Mouse (Mus musculus): ENCODE measurements around the gene Ap2b1.
"Not testable (repeated sequence)": the region's sequence is repeated elsewhere in the genome, so short reads cannot be mapped to it uniquely, and the experiment has no call there.

Gene Ap2b1

DNA sequence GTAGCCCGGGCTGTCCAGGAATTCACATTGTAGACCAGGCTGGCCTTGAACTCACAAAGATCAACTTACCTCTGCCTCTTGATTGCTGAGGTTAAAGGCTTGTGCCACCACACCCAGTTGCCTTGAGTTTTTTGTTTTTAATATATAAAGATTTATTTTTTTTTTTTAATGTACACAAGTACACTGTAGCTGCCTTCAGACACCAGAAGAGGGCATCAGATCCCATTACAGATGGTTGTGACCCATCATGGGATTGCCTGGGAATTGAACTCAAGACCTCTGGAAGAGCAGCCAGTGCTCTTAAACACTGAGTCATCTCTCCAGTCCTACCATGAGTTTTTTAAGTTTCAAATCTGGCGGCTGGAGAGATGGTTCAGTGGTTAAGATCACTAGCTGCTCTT, 2.6 kb downstream of the Ap2b1 start:
- DNase-seq (ENCODE audit: low read depth), result no peak

GRCm38 (mm10) chr11:83302124-83302523, 3.3 kb downstream of the Ap2b1 start:
- DNase-seq (ENCODE audit: low read depth), result no peak

DNA sequence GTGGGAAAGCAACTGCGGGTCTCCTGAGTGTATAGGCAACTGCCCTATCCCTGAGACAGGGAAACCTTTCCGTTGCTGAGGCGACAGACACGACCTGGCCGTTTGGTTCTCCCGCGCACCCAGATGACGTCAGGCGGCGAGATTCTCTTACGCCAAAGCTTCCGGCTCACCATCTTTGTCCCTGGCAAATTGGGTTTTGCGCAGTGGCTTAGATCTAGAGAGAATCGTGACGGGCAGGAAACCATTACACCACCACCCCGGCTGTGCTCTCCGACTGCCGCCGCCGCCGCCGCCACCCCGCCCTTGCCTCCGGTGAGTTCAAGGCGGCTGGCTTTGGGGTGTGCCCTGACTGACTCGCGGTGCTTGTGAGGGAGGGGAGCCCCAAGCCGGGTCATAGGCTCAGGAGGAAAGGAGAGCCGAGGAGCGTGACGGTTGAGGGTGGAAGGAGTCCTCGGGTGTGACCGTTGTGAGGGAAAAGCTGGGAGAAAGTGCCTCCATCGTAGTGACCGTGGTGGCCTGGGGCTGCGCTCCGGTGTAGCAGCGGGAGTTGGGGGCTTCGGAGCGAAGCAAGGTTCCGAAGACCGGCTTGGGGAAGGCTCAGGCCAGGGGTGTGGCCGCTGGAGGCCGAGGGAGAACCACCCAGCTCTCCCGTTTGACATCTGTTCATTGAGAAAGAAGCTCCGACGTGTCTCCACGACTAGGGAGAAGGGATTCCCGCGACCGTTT, 3.9 kb downstream of the Ap2b1 start, which contains the start of gene Pex12:
Gene Pex12 (minus strand): TSS at position 61 of the 726 bp plus-strand sequence.
- DNase-seq (ENCODE audit: low read depth), result peak; percentile 99

- no peak for DNase-seq (ENCODE audit: low read depth)
Measured at GRCm38 (mm10) chr11:83303751-83304150, 4.9 kb downstream of the Ap2b1 start.

DNA sequence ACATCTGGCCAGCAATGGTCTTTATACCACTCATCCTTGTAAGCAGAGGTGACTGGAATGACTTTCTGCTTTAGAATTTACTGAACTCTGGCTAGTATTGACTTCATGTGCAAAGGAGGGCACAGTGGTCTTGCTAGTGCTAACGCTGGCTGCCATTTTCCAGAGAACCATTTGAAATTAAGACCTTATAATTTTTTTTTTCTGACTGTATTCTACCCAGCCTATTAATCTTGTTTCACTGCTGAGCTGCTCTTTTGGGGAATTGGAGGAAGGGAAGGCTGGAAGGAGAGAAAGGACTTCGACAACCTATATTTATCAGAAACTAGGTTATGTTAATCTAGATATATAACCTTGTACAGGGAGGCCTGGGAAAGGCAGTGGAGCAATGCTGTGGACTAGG, 5.7 kb downstream of the Ap2b1 start:
- no peak for DNase-seq (ENCODE audit: low read depth)

DNA sequence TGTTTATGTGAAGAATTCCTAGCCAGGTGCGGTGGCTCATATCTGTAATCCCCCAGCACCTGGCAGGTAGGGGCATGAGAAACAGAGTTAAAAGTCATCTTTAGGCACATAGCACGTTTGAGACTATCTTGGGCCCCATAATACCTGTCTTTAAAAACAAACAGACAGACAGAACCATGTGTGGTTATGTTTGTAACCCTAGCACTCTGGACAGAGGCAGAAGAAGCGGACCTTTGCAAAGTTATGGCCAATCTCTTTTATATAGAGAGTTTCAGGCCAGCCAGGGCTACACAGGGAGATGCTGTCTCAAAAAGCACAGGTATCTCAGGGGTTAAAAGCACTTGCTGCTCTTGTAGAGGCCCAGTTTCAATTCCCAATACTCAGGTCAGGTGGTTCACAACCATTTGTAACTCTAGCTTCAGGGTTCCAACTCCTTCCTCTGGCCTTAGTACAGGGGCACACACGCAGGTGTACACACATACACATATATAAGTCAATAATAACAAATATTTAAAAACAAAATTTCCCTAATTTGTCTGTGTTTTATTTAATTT, 8.0 kb downstream of the Ap2b1 start:
- no peak for DNase-seq (ENCODE audit: low read depth)

GRCm38 (mm10) chr11:83312471-83312870, 13.6 kb downstream of the Ap2b1 start:
- DNase-seq (ENCODE audit: low read depth), result no peak

DNA sequence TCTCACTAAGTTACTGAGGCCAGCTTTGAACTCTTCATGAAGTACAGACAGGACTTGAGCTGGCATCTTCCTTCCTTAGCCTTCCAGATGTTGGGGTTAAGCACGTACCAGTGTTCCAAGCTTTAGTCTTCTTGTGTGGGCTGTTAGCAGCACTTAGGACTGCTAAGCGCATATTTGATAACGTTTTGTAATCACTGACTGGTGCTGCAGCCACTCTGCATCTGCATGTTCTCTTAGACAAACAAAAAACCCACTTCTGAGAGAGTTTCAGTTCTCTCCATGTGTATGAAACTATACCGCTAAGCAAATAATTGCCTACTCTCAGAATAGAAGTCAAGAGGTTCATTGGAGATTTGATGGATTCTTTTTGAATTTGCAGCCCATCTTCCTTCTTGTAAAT, 20.2 kb downstream of the Ap2b1 start:
- no peak for DNase-seq (ENCODE audit: low read depth)

- not testable (repeated sequence) for DNase-seq (ENCODE audit: low read depth)
Measured at GRCm38 (mm10) chr11:83326692-83327091, 27.9 kb downstream of the Ap2b1 start.

GRCm38 (mm10) chr11:83327427-83327826, 28.6 kb downstream of the Ap2b1 start:
- peak; percentile 70 for DNase-seq (ENCODE audit: low read depth)

GRCm38 (mm10) chr11:83335826-83336225, 37.0 kb downstream of the Ap2b1 start:
- DNase-seq (ENCODE audit: low read depth), result no peak

- DNase-seq (ENCODE audit: low read depth), result no peak
Measured at GRCm38 (mm10) chr11:83339705-83340104, 40.9 kb downstream of the Ap2b1 start.

GRCm38 (mm10) chr11:83341716-83342245, 43.0 kb downstream of the Ap2b1 start:
- no peak for DNase-seq (ENCODE audit: low read depth)

GRCm38 (mm10) chr11:83355428-83355827, 56.6 kb downstream of the Ap2b1 start:
- no peak for DNase-seq (ENCODE audit: low read depth)

GRCm38 (mm10) chr11:83357421-83357820, 58.6 kb downstream of the Ap2b1 start:
- DNase-seq (ENCODE audit: low read depth), result peak; percentile 38

DNA sequence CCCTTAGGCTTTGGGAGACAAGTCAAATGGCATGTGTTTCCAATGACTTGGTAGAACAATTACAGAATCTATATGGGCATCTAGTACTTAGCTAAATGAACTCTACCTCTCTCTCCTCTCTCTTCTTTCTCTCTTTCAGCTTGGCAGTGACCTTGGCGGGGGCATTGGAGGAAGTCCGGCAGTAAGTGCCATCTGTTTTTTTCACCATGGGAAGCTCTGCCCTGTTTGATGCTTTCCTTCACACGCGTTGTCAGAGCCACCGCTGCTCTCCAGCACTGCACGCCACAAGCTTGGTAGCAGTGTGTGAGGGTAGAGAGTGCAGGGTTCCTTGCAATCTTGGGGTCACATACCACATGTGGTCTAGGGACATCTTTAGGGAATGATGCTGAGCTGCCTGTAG, 65.8 kb downstream of the Ap2b1 start:
- no peak for DNase-seq (ENCODE audit: low read depth)

GRCm38 (mm10) chr11:83371267-83371666, 72.4 kb downstream of the Ap2b1 start:
- no peak for DNase-seq (ENCODE audit: low read depth)

- DNase-seq (ENCODE audit: low read depth), result no peak
Measured at GRCm38 (mm10) chr11:83379745-83380341, 81.0 kb downstream of the Ap2b1 start.

DNA sequence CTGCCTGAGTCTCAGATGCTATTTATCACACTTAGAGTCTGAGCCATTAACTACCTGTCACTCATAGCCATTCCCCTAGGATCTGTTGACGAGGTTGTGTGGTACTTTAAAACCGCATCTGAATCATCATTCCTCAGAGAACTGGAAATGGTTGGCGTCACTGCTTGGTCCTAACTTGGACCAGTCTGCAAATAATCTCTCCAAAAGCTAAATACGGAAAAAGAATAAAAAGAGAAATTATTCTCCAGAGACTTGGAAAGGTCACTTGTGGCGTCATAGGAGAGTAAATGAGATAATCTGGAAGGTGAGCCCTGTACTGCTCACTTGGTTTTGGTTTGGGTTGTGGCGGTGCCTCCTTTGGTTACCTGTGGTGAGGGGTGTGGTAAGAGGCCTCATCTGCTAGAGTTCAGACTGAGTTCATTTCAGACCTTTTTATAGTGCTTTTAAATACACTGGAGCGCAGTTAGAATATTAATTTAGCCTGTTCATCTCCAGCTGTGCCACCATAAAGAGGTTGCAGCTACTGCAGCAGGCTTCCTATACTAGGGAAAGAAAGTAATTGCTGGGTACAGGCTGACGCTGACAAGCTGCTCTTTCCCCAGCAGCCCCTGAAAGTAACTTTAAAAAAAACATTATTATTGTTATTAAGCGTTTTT, 84.2 kb downstream of the Ap2b1 start:
- no peak for DNase-seq (ENCODE audit: low read depth)

GRCm38 (mm10) chr11:83383532-83383887, 84.7 kb downstream of the Ap2b1 start:
- DNase-seq (ENCODE audit: low read depth), result no peak

DNA sequence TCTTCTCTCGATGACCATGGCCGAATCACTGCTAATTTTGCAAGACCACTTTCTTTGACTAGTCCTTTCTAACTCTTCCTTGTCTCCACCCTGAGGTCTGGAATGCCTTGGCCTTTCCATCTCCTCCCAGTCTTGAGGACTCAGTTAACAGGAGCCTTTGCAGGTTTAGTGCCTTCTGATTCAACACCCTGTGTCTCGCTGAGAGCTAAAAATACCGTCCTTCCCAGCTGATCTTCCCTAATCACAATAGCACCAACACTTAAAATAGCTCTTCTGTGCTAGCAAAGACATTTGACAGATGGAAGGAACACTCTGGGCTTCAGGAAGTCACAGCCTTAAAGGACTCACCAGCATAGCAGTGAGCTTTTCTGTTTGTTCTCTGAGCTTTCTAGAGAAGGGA, 94.2 kb downstream of the Ap2b1 start:
- DNase-seq (ENCODE audit: low read depth), result no peak

- DNase-seq (ENCODE audit: low read depth), result no peak
Measured at GRCm38 (mm10) chr11:83394802-83395439, 96.1 kb downstream of the Ap2b1 start.
